Mouse (Mus musculus): ENCODE measurements around the gene Dop1b.

DNA sequence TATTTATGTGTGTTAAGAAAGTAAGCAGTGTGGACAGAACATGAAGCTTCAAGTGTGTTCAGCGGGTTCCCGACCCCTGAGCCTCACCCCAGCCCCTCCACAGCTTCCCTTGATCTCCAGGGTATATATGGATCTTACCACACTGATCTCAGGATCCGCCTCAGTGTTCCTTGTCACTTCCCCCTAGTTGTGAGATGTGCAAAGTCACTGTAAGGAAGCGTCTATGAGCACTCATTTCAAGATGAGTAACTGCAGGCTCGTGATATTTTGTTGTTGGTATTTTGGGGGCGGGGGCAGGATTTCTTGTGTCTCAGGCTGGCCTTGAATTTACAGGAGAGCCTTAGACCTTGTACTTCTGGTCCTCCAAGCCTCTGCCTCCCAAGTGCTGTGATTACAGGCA, 38.8 kb downstream of the Dop1b start:
- no peak for TF ChIP-seq CHD2 (IDR thresholded peaks at IDR 0.05; ENCODE audit: low read depth, low read length)
- no peak for TF ChIP-seq ZC3H11A (IDR thresholded peaks at IDR 0.05; ENCODE audit: borderline replicate concordance, low read depth, low read length)
- TF ChIP-seq ZNF384 (IDR thresholded peaks at IDR 0.05; ENCODE audit: low read depth, low read length) = no peak

Measured in ES-E14 (cell line).